Mouse (Mus musculus) heart, embryonic 14.5 days (tissue): ENCODE data around the gene Mst1. TPM values are rescaled to one million over a fixed set of nuclear protein-coding genes. Genes with fewer than 3 reads are reported as not detected.
A peak's percentile ranks its signal among the peaks of the same experiment; 100 is the strongest.

Experiments
- ATAC-seq: fragments of 200-750 bp; cut with Nextera tagmentation; 2 replicates; pipeline ENCODE4 v1.8.0; 2017; ENCODE audit warnings: low read depth, moderate TSS enrichment; ENCODE audit not compliant: insufficient number of reproducible peaks, insufficient read depth, low FRiP score
- H3K27ac ChIP-seq, 2 experiments: fragments of 200-500 bp in 1 of 2; fragments of 300-500 bp in 1 of 2; sonication (generic) in 1 of 2; replicated peaks in 1 of 2; 2 replicates each; pipeline ENCODE4 v1.5.1; 2012 to 2014; ENCODE audit warnings: low read depth in 2 of 2, low read length in 2 of 2, control low read depth in 1 of 2, mild to moderate bottlenecking in 1 of 2, mixed read lengths in 1 of 2; ENCODE audit not compliant: control insufficient read depth in 1 of 2, insufficient read depth in 1 of 2
- H3K27me3 ChIP-seq: fragments of 300-500 bp; sonication (generic); 2 replicates; pipeline ENCODE4 v1.6.1; 2014; ENCODE audit warnings: mild to moderate bottlenecking, low read length, control low read depth; ENCODE audit not compliant: control insufficient read depth, insufficient read depth
- H3K36me3 ChIP-seq: fragments of 300-500 bp; sonication (generic); 2 replicates; pipeline ENCODE4 v1.6.1; 2014; ENCODE audit warnings: mild to moderate bottlenecking, control low read depth, low read length, mixed read lengths; ENCODE audit not compliant: control insufficient read depth, insufficient read depth
- H3K4me1 ChIP-seq, 2 experiments: fragments of 200-500 bp in 1 of 2; fragments of 300-500 bp in 1 of 2; sonication (generic) in 1 of 2; 2 replicates each; pipeline ENCODE4 v1.6.1; 2012 to 2014; ENCODE audit warnings: low read length in 2 of 2, control low read depth in 1 of 2, mixed read lengths in 1 of 2; ENCODE audit not compliant: control insufficient read depth in 2 of 2, insufficient read depth in 2 of 2
- H3K4me2 ChIP-seq: fragments of 300-500 bp; sonication (generic); 2 replicates; pipeline ENCODE4 v1.6.1; 2014; ENCODE audit warnings: mild to moderate bottlenecking, low read length
- H3K4me3 ChIP-seq, 2 experiments: fragments of 200-500 bp in 1 of 2; fragments of 300-500 bp in 1 of 2; sonication (generic) in 1 of 2; 2 replicates each; pipeline ENCODE4 v1.5.1; 2012 to 2014; ENCODE audit warnings: low read length in 2 of 2, mild to moderate bottlenecking in 2 of 2, control low read depth in 1 of 2, low read depth in 1 of 2, moderate library complexity in 1 of 2; ENCODE audit not compliant: control insufficient read depth in 1 of 2, insufficient read depth in 1 of 2
- H3K9ac ChIP-seq: fragments of 300-500 bp; sonication (generic); 2 replicates; pipeline ENCODE4 v1.6.1; 2014; ENCODE audit warnings: mild to moderate bottlenecking, low read length
- H3K9me3 ChIP-seq: fragments of 300-500 bp; sonication (generic); 2 replicates; pipeline ENCODE4 v1.6.1; 2016; ENCODE audit warnings: low read length, control low read depth; ENCODE audit not compliant: control insufficient read depth
- WGBS: fragments of 180-500 bp; shearing (Covaris S2); extraction: QIAGEN DNeasy Blood & Tissue Kit; methylation state at CpG from one replicate; pipeline ENCODE4 v1.1.7; 2014; 5-methylcytosine and 5-hydroxymethylcytosine counted together
- polyA plus RNA-seq: library from polyadenylated mRNA; unstranded; fragments of >200 nt; fragmentation: Nextera tagmentation; extraction: Ambion mirVana; gene quantifications from 2 replicates; pipeline ENCODE4 v1.2.1, GENCODE M21; 2014

Mst1 gene
- polyA plus RNA-seq, 1 experiment from 2014 or later, result not detected

DNA sequence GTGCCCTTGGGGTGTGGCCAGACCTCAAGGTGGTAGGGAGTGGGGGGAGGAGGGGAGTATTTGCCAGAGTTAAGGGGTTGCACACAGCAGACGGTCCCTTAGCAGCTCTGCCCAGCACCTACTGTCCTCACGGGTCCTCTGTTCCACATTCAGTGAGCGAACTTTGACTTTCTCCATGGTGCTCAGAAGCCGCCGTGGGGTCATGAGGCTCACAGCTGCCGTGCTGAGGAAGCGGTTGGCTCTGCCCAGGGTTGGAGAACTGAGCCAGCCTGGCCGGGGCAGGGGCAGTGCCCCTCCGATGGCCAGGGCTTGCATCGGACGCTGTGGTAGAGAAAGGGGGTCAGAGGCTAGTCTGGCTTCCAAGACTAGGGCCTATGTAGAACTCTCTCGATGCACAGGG is 16.9 kb upstream of the Mst1 start:
- peaks cover 78% of the 10 kb centered on the region for H3K36me3 ChIP-seq
- no peak overlapping the region for H3K4me3 ChIP-seq
- 87% methylated on average over 12 of the region's 12 CpGs for WGBS
- peaks cover 0 to 8% of the 10 kb centered on the region in 2 experiments; a peak in 3 of 4 replicates for H3K4me1 ChIP-seq
- H3K9ac ChIP-seq, result no peak overlapping the region
- H3K9me3 ChIP-seq, result no peaks in the 10 kb centered on the region
- H3K27me3 ChIP-seq, result no peaks in the 10 kb centered on the region
- no peak for ATAC-seq
- H3K4me2 ChIP-seq, result no peak overlapping the region
- no peak overlapping the region for H3K27ac ChIP-seq

DNA sequence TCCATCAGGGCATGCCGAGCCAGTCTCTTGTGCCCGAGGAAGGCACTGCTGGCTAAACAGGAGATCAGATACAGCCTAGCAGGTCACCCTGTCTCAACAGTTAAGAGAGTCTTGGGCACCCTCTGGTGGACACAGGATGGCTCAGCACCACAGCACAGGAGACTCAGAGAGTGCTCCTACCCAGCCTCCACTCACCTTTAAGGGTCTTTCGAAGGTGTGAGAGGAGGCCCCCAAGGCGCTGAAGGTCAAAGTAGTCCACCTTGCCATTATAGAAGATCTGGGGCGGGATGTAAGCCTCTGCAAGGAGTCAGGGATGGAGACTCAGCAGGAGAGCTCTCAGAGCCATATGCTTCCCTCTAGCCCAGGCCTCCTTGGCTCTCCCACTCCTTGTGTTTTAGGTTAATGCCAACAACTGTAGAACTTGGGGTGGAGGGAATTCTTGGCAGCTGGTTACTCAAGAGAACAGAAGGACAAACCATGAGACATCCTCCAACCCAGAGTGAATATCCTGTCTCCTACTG is 14.7 kb upstream of the Mst1 start:
- Histone ChIP-seq H3K4me3 (no peak overlapping the region), H3K27ac (no peak overlapping the region), H3K36me3 (peaks cover 74% of the 10 kb centered on the region), H3K4me1 (peaks cover 0 to 4% of the 10 kb centered on the region in 2 experiments; a peak in 1 of 4 replicates), H3K9ac (no peak overlapping the region), H3K9me3 (no peaks in the 10 kb centered on the region), H3K27me3 (no peaks in the 10 kb centered on the region), H3K4me2 (no peak overlapping the region)
- 21% methylated on average over 5 of the region's 5 CpGs for WGBS
- no peak for ATAC-seq

GRCm38 (mm10) chr9:108067199-108067598 is 13.0 kb upstream of the Mst1 start:
- 76% methylated on average over 7 of the region's 7 CpGs for WGBS
- Histone ChIP-seq H3K27me3 (no peaks in the 10 kb centered on the region), H3K4me2 (no peak overlapping the region), H3K4me1 (peaks cover 7 to 10% of the 10 kb centered on the region in 2 experiments), H3K9ac (no peak overlapping the region), H3K4me3 (no peak overlapping the region), H3K27ac (no peak overlapping the region), H3K36me3 (peaks cover 67% of the 10 kb centered on the region), H3K9me3 (no peaks in the 10 kb centered on the region)
- no peak for ATAC-seq

GRCm38 (mm10) chr9:108067900-108068299 is 12.3 kb upstream of the Mst1 start:
- H3K4me3 ChIP-seq, result no peak overlapping the region
- WGBS, result 21% methylated on average over 8 of the region's 8 CpGs
- no peak for ATAC-seq

GRCm38 (mm10) chr9:108069007-108069406 is 11.2 kb upstream of the Mst1 start:
- WGBS, result 83% methylated on average over 9 of the region's 9 CpGs

More at GRCm38 (mm10) chr9:108067900-108068299, 12.3 kb upstream of the Mst1 start:
- peaks cover 11 to 16% of the 10 kb centered on the region in 2 experiments for H3K4me1 ChIP-seq
- no peak overlapping the region for H3K27ac ChIP-seq
- no peak overlapping the region; the same call in 1 of the 2 replicates for H3K9ac ChIP-seq
- H3K4me2 ChIP-seq, result no peak overlapping the region
- H3K36me3 ChIP-seq, result peaks cover 60% of the 10 kb centered on the region
- no peaks in the 10 kb centered on the region for H3K9me3 ChIP-seq
- no peaks in the 10 kb centered on the region for H3K27me3 ChIP-seq

GRCm38 (mm10) chr9:108069529-108069928 is 10.7 kb upstream of the Mst1 start:
- H3K4me3 ChIP-seq, result no peak overlapping the region
- 81% methylated on average over 7 of the region's 7 CpGs for WGBS
- ATAC-seq, result no peak
- H3K27ac ChIP-seq, result no peak overlapping the region
- H3K9me3 ChIP-seq, result no peaks in the 10 kb centered on the region
- no peak overlapping the region for H3K4me2 ChIP-seq
- H3K4me1 ChIP-seq, result peaks cover 15 to 28% of the 10 kb centered on the region in 2 experiments
- peaks cover 44% of the 10 kb centered on the region for H3K36me3 ChIP-seq
- H3K9ac ChIP-seq, result no peak overlapping the region
- H3K27me3 ChIP-seq, result no peaks in the 10 kb centered on the region

More at GRCm38 (mm10) chr9:108069007-108069406, 11.2 kb upstream of the Mst1 start:
- Histone ChIP-seq H3K9me3 (no peaks in the 10 kb centered on the region), H3K4me2 (no peak overlapping the region), H3K27ac (no peak overlapping the region), H3K36me3 (peaks cover 49% of the 10 kb centered on the region), H3K4me3 (no peak overlapping the region), H3K4me1 (peaks cover 15 to 27% of the 10 kb centered on the region in 2 experiments), H3K27me3 (no peaks in the 10 kb centered on the region), H3K9ac (no peak overlapping the region)
- no peak for ATAC-seq

- H3K4me2 ChIP-seq, result peak overlapping the region; percentile 21; the same call in 1 of the 2 replicates
- 28% methylated on average over 4 of the region's 4 CpGs for WGBS
Measured at GRCm38 (mm10) chr9:108071801-108072200, 8.4 kb upstream of the Mst1 start.

More at GRCm38 (mm10) chr9:108071801-108072200, 8.4 kb upstream of the Mst1 start:
- Histone ChIP-seq H3K27ac (peak overlapping the region; percentile 80 to 91), H3K9ac (0 out of 2 replicates have a peak overlapping the region, but pooled peaks have one; percentile 38), H3K27me3 (no peaks in the 10 kb centered on the region), H3K9me3 (no peaks in the 10 kb centered on the region), H3K4me1 (peaks cover 15 to 28% of the 10 kb centered on the region in 2 experiments), H3K4me3 (no peak overlapping the region), H3K36me3 (peaks cover 31% of the 10 kb centered on the region)
- ATAC-seq, result no peak
